Mouse (Mus musculus) brain, embryonic 14.5 days (tissue): ENCODE measurements around the gene Ercc6l2.

ENCODE experiments used
- CTCF ChIP-seq: fragments of 200-500 bp; IDR thresholded peaks from 2 replicates; pipeline ENCODE4 v1.5.1; 2012; ENCODE audit warnings: inconsistent platforms, mild to moderate bottlenecking, moderate library complexity, borderline replicate concordance; ENCODE audit not compliant: insufficient read depth, insufficient read length; ENCODE audit errors: extremely low read depth
- POLR2A ChIP-seq: fragments of 200-500 bp; IDR thresholded peaks from 2 replicates; pipeline ENCODE4 v1.6.1; 2012; ENCODE audit warnings: mild to moderate bottlenecking, inconsistent platforms, borderline replicate concordance; ENCODE audit not compliant: poor library complexity, insufficient read depth, insufficient read length, severe bottlenecking; ENCODE audit errors: extremely low read depth

DNA sequence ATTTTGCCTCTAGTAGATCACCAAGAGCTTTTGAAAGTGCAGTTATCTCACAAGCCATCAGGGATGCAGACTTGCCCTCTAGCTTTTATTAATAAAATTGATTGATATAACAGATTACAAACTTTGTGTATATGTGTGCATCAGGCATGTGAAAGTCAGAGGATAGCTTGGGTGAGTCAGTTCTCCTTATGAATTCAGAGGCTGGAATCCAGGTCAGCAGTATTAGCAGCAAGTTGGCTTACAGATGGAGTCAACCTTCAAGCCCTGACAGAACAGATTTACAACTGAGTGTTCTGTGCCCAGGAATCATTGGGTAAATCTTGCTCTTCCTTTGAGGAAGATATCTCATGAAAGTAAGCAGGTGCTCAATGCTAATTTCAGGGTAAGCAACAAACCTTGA is 891 bp downstream of the Ercc6l2 start:
- TF ChIP-seq CTCF, result no peak
- no peak for TF ChIP-seq POLR2A
